Mouse (Mus musculus): ENCODE results near the gene Adgrb2. TPM values are rescaled to one million over a fixed set of nuclear protein-coding genes. Genes with fewer than 3 reads are reported as not detected.

Gene Adgrb2
- total RNA-seq, 1 experiment, result 19.5 TPM

DNA sequence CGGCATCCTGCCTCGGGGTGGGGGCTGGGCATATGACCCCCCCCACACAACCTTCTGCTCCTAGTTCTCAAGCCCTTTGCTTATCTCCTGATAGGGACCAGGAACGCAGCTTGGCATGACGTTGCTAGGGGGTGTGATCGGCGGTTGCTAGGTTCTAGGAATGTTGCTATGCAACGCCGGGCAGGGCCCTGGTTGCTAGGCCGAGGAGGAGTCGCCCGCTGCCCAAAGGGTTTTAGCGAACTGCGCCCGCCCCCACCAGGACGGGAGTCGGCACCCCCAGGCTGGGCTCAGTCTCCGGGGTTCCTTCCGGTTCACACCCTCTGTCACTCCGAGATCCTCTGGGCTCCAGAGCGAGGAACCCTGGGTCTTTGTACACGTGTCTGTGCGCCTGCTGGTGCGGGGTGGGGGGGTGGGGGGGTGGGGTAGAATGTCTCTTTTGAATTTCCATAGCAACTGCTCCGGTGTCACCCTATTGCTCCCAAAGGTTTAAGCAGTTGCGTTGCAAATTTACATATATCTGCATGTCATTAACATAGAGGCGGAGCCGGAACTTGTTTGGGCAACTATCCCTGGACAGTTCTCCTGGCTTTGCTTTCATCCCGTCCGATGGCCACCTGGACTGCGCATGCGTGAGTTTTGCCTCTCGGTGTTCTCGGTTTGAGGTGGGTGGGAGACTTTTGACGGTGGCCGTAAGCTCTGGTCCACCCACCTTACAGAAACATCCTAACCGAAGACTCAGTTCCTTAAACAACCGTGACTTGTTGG, 24.3 kb upstream of the Adgrb2 start:
- no peak overlapping the region; the same call in 1 of the 2 replicates for H3K27ac ChIP-seq (ENCODE audit: insufficient read depth, low read depth, low read length, poor library complexity, severe bottlenecking)

DNA sequence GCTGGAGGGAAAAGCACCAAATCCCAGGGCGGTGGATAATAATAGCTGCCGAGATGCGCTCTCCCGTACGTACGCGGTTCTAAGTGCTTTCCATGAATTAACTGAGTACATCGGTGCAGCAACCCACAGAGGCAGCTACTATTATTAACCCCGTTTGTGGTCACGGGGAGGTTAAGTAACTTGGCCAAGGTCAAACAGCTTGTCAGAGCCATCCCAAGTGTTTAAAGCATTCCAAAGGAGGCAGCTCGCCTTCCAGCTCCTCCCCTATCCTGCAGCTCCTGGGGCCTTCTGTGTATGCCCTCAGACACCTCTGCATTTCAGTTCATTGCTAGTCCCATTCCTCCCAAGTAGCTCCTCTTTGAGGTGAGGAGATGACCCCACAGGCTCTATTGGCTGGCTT, 19.4 kb upstream of the Adgrb2 start:
- DNase-seq (ENCODE audit: low read depth, low spot score), result no peak
- peaks cover 11 to 36% of the 10 kb centered on the region in 2 experiments for H3K4me1 ChIP-seq (ENCODE audit: control insufficient read depth in 2 of 2, insufficient read depth in 2 of 2, low read length in 2 of 2, poor library complexity in 1 of 2)
- no peak overlapping the region for H3K27ac ChIP-seq (ENCODE audit: insufficient read depth, low read depth, low read length, poor library complexity, severe bottlenecking)
- TF ChIP-seq HCFC1 (IDR thresholded peaks at IDR 0.05; ENCODE audit: borderline replicate concordance, insufficient read depth, low read length) (no peak), ZNF384 (IDR thresholded peaks at IDR 0.05; ENCODE audit: low read depth, low read length) (no peak), MAFK (IDR thresholded peaks at IDR 0.05; ENCODE audit: insufficient read depth, low read depth, low read length) (no peak), ZC3H11A (IDR thresholded peaks at IDR 0.05; ENCODE audit: borderline replicate concordance, low read depth, low read length) (no peak), CHD2 (IDR thresholded peaks at IDR 0.05; ENCODE audit: low read depth, low read length) (no peak)
- in situ Hi-C loops (cut with MboI; ENCODE audit: low sequenced_read_pairs in 2 of 2, unreplicated experiment in 2 of 2), result no loop called here
- no peak overlapping the region for H3K9ac ChIP-seq (ENCODE audit: insufficient read depth, low read depth, low read length, poor library complexity, severe bottlenecking)
- H3K4me3 ChIP-seq (ENCODE audit: insufficient read depth in 1 of 2, low read depth in 1 of 2, low read length in 2 of 2, poor library complexity in 1 of 2, severe bottlenecking in 1 of 2), result no peak overlapping the region
- H3K9me3 ChIP-seq (ENCODE audit: control insufficient read depth, insufficient read depth, low read depth, low read length), result no peaks in the 10 kb centered on the region
- no peaks in the 10 kb centered on the region for H3K36me3 ChIP-seq (ENCODE audit: control insufficient read depth, insufficient read depth, low read length, poor library complexity, severe bottlenecking)

More for the DNA sequence above, 24.3 kb upstream of the Adgrb2 start:
- in situ Hi-C loops (cut with MboI; ENCODE audit: low sequenced_read_pairs in 2 of 2, unreplicated experiment in 2 of 2), result no loop called here
- H3K9me3 ChIP-seq (ENCODE audit: control insufficient read depth, insufficient read depth, low read depth, low read length), result no peaks in the 10 kb centered on the region
- H3K4me1 ChIP-seq (ENCODE audit: control insufficient read depth in 2 of 2, insufficient read depth in 2 of 2, low read length in 2 of 2, poor library complexity in 1 of 2), result peaks cover 2 to 16% of the 10 kb centered on the region in 2 experiments; a peak in 3 of 4 replicates
- DNase-seq (ENCODE audit: low read depth, low spot score), result peak; percentile 71
- H3K36me3 ChIP-seq (ENCODE audit: control insufficient read depth, insufficient read depth, low read length, poor library complexity, severe bottlenecking), result no peaks in the 10 kb centered on the region
- TF ChIP-seq ZC3H11A (IDR thresholded peaks at IDR 0.05; ENCODE audit: borderline replicate concordance, low read depth, low read length), result no peak
- TF ChIP-seq CHD2 (IDR thresholded peaks at IDR 0.05; ENCODE audit: low read depth, low read length), result no peak
- no peak for TF ChIP-seq HCFC1 (IDR thresholded peaks at IDR 0.05; ENCODE audit: borderline replicate concordance, insufficient read depth, low read length)
- TF ChIP-seq MAFK (IDR thresholded peaks at IDR 0.05; ENCODE audit: insufficient read depth, low read depth, low read length), result no peak
- TF ChIP-seq ZNF384 (IDR thresholded peaks at IDR 0.05; ENCODE audit: low read depth, low read length), result no peak
- peak overlapping the region; percentile 28; the same call in 1 of the 2 replicates for H3K9ac ChIP-seq (ENCODE audit: insufficient read depth, low read depth, low read length, poor library complexity, severe bottlenecking)
- peak overlapping the region; percentile 59 to 73 for H3K4me3 ChIP-seq (ENCODE audit: insufficient read depth in 1 of 2, low read depth in 1 of 2, low read length in 2 of 2, poor library complexity in 1 of 2, severe bottlenecking in 1 of 2)

DNA sequence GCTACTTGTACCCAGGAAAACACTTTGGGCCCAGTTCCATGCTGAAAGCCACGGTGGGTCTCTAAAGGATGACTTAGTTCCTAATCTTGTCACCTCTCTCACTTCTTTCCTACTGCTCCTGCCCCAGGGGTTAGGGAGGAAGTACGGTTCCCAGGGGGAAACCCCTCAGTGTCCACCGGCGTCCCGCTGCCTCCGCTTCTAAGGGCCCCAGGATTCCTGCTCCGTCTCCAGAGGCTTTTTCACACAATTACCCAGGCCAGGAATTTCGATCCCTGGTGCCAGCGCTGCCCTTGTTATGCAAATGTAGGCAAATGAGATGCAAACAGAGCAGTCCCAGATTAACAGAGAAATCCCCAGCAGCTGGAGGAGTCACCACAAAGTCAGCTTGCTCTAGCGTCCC, 18.5 kb upstream of the Adgrb2 start:
- Histone ChIP-seq H3K27ac (ENCODE audit: insufficient read depth, low read depth, low read length, poor library complexity, severe bottlenecking) (no peak overlapping the region), H3K9ac (ENCODE audit: insufficient read depth, low read depth, low read length, poor library complexity, severe bottlenecking) (no peak overlapping the region), H3K9me3 (ENCODE audit: control insufficient read depth, insufficient read depth, low read depth, low read length) (no peaks in the 10 kb centered on the region), H3K4me3 (ENCODE audit: insufficient read depth in 1 of 2, low read depth in 1 of 2, low read length in 2 of 2, poor library complexity in 1 of 2, severe bottlenecking in 1 of 2) (no peak overlapping the region), H3K4me1 (ENCODE audit: control insufficient read depth in 2 of 2, insufficient read depth in 2 of 2, low read length in 2 of 2, poor library complexity in 1 of 2) (peaks cover 15 to 38% of the 10 kb centered on the region in 2 experiments), H3K36me3 (ENCODE audit: control insufficient read depth, insufficient read depth, low read length, poor library complexity, severe bottlenecking) (no peaks in the 10 kb centered on the region)
- no peak for DNase-seq (ENCODE audit: low read depth, low spot score)
- in situ Hi-C loops (cut with MboI; ENCODE audit: low sequenced_read_pairs in 2 of 2, unreplicated experiment in 2 of 2), result no loop called here
- TF ChIP-seq MAFK (IDR thresholded peaks at IDR 0.05; ENCODE audit: insufficient read depth, low read depth, low read length) (no peak), HCFC1 (IDR thresholded peaks at IDR 0.05; ENCODE audit: borderline replicate concordance, insufficient read depth, low read length) (no peak), ZNF384 (IDR thresholded peaks at IDR 0.05; ENCODE audit: low read depth, low read length) (no peak), CHD2 (IDR thresholded peaks at IDR 0.05; ENCODE audit: low read depth, low read length) (no peak), ZC3H11A (IDR thresholded peaks at IDR 0.05; ENCODE audit: borderline replicate concordance, low read depth, low read length) (no peak)

DNA sequence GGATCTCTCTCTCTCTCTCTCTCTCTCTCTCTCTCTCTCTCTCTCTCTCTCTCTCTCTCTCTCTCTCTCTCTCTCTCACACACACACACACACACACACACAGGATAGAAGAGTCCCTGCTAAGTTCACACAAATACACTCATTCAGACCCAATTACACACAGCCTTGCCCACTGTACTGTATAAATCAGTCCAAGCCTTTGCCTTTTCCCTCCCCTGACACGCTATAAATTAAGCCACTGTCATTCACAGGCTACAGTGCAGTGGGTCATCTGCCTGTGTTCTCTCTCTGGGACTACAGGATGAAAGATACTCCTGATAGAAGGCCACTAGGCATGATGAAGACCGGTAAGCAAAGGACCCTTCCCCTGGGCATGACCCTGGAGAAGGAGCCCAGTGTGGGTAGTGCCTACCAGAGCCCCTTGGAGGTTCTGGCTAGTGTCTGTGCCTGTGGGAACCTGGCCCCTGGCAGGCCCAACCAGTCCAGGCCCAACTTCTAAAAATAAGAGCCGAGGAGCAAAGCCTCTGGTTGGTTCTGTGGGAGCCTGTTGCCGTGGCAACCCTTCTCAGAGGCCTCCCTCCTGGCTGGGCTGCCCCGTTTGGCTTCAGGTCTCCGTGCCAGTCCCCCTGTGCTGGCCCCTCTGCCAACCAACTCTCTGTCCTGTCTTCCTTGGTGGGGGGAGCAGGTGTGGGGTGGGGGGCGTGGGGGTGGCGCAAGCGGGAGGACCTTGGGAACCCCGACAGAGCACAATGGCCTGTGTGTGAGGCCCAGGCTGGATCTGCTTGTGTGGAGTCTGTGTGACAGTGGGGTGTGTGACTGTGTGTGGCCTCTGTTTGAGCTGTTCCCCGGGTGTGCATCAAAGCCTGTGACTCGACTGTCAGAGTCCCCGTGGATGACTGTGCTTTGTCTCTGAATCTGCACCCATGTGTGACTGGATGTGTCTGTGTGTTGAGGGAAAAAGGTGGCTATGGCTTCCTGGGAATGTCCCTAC, 17.4 kb upstream of the Adgrb2 start:
- Histone ChIP-seq H3K36me3 (ENCODE audit: control insufficient read depth, insufficient read depth, low read length, poor library complexity, severe bottlenecking) (no peaks in the 10 kb centered on the region), H3K4me3 (ENCODE audit: insufficient read depth in 1 of 2, low read depth in 1 of 2, low read length in 2 of 2, poor library complexity in 1 of 2, severe bottlenecking in 1 of 2) (no peak overlapping the region), H3K9me3 (ENCODE audit: control insufficient read depth, insufficient read depth, low read depth, low read length) (no peaks in the 10 kb centered on the region), H3K27ac (ENCODE audit: insufficient read depth, low read depth, low read length, poor library complexity, severe bottlenecking) (no peak overlapping the region), H3K9ac (ENCODE audit: insufficient read depth, low read depth, low read length, poor library complexity, severe bottlenecking) (no peak overlapping the region), H3K4me1 (ENCODE audit: control insufficient read depth in 2 of 2, insufficient read depth in 2 of 2, low read length in 2 of 2, poor library complexity in 1 of 2) (peaks cover 13 to 38% of the 10 kb centered on the region in 2 experiments)
- DNase-seq (ENCODE audit: low read depth, low spot score), result no peak
- in situ Hi-C loops (cut with MboI; ENCODE audit: low sequenced_read_pairs in 2 of 2, unreplicated experiment in 2 of 2), result no loop called here
- TF ChIP-seq MAFK (IDR thresholded peaks at IDR 0.05; ENCODE audit: insufficient read depth, low read depth, low read length) (no peak), ZNF384 (IDR thresholded peaks at IDR 0.05; ENCODE audit: low read depth, low read length) (no peak), HCFC1 (IDR thresholded peaks at IDR 0.05; ENCODE audit: borderline replicate concordance, insufficient read depth, low read length) (no peak), ZC3H11A (IDR thresholded peaks at IDR 0.05; ENCODE audit: borderline replicate concordance, low read depth, low read length) (no peak), CHD2 (IDR thresholded peaks at IDR 0.05; ENCODE audit: low read depth, low read length) (no peak)
